Mouse (Mus musculus): Measurements from ENCODE around the gene Ifna6. TPM values are rescaled to one million over a fixed set of nuclear protein-coding genes. Genes with fewer than 3 reads are reported as not detected.
"Not testable (repeated sequence)": the region's sequence is repeated elsewhere in the genome, so short reads cannot be mapped to it uniquely, and the experiment has no call there.

Ifna6 gene
- polyA plus RNA-seq, 1 experiment, result not detected

DNA sequence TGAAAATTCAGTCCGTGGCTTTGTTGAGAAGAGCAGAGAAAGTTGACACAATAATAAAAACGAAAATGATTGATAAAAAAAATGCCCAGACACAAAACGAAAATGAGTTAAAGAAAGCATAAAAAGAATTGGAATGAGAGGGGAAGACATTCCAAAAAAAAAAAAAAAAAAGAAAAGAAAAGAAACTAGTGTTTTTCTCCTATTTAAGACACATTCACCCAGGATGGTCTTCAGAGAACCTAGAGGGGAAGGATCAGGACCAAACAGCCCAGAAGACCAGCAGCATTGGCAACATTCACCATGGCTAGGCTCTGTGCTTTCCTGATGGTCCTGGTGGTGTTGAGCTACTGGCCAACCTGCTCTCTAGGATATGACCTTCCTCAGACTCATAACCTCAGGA, 11.3 kb upstream of the Ifna6 start, which contains the start of gene Ifna7:
Gene Ifna7, plus strand, starts transcription at position 301 of the 400 bp plus-strand sequence.
- Histone ChIP-seq H3K4me3 (replicated peaks; ENCODE audit: extremely low read depth, low read depth, low read length) (no peak within 1 kb of the TSS), H3K4me1 (ENCODE audit: control insufficient read depth, insufficient read depth, low read length) (no peaks in the 10 kb centered on the region)
- 41% methylated on average over 3 of the region's 3 CpGs for WGBS
- TF ChIP-seq POLR2A (IDR thresholded peaks at IDR 0.05; ENCODE audit: borderline replicate concordance, extremely low read depth, low read depth, low read length) (no peak), CTCF (IDR thresholded peaks at IDR 0.05; ENCODE audit: insufficient read depth, low read length) (no peak)
- no peak for DNase-seq

DNA sequence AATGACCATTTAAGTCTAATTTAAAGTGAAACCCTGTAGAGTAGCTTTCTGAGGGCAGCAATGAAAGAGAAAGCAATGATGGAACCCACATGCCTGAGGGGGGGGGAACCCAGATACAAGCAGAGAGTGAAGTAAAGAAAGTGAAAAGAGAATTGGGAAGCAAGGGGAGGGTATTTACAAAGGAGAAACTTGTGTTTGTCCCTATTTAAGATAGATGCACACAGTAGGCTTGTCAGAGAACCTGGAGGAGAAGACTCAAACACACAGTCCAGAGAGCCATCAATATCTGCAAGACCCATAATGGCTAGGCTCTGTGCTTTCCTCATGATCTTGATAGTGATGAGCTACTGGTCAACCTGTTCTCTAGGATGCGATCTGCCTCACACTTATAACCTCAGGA, 7.6 kb upstream of the Ifna6 start, which contains the start of gene Ifna11:
Gene Ifna11, plus strand, starts transcription at position 301 of the 400 bp plus-strand sequence.
- no peak within 1 kb of the TSS for H3K4me3 ChIP-seq (replicated peaks; ENCODE audit: extremely low read depth, low read depth, low read length)
- TF ChIP-seq CTCF (IDR thresholded peaks at IDR 0.05; ENCODE audit: insufficient read depth, low read length), result no peak
- no peak for TF ChIP-seq POLR2A (IDR thresholded peaks at IDR 0.05; ENCODE audit: borderline replicate concordance, extremely low read depth, low read depth, low read length)
- WGBS, result 73% methylated on average over 1 of the region's 1 CpGs
- no peaks in the 10 kb centered on the region for H3K4me1 ChIP-seq (ENCODE audit: control insufficient read depth, insufficient read depth, low read length)
- no peak for DNase-seq

DNA sequence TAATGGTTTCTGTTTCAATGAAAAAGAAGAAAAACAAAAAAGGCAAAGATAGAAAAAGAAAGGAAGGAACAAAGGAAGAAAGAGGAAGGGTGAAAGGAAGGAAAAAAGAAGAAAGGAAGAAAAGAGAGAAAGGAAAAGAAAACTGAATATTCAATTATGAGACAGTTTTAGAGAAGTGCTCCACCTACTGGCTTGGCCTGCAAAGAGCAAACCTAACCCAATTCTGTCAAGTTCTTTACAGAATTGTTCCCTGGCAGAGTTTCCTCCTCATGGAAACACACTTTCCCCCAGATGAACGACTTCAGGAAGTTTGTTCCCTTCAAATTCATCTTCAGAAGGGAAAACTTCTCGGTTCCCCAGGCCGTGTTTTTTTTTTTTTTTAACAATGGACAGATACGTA, 4.2 kb upstream of the Ifna6 start:
- WGBS, result 19% methylated on average over 4 of the region's 4 CpGs
- H3K4me1 ChIP-seq (ENCODE audit: control insufficient read depth, insufficient read depth, low read length), result no peaks in the 10 kb centered on the region
- no peak for DNase-seq
- TF ChIP-seq POLR2A (IDR thresholded peaks at IDR 0.05; ENCODE audit: borderline replicate concordance, extremely low read depth, low read depth, low read length) (no peak), CTCF (IDR thresholded peaks at IDR 0.05; ENCODE audit: insufficient read depth, low read length) (no peak)
- no peak overlapping the region for H3K4me3 ChIP-seq (replicated peaks; ENCODE audit: extremely low read depth, low read depth, low read length)

DNA sequence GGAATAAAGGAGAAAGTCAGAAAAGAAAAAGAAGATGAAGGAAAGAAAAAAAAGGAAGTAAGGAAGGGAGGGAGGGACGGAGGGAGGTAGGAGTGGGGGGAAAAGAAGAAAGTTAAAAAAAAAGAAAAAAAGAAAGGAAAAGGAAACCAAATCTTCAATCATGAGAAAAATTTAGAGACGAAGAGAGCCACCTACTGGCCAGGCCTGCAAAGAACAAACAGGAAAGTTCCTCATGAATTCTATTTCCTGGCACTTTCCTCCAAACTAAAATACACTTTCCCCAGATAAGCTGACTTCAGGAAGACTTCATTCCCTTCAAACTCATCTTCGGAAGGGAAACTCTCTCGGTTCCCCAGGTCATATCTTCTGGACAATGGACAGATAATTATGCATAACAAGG, 3.3 kb downstream of the Ifna6 start:
- Histone ChIP-seq H3K4me3 (replicated peaks; ENCODE audit: extremely low read depth, low read depth, low read length) (no peak overlapping the region), H3K4me1 (ENCODE audit: control insufficient read depth, insufficient read depth, low read length) (no peaks in the 10 kb centered on the region)
- no peak for TF ChIP-seq POLR2A (IDR thresholded peaks at IDR 0.05; ENCODE audit: borderline replicate concordance, extremely low read depth, low read depth, low read length)
- 0 out of 2 replicates have a peak, but pooled peaks have one; percentile 7 for TF ChIP-seq CTCF (IDR thresholded peaks at IDR 0.05; ENCODE audit: insufficient read depth, low read length)
- WGBS, result 18% methylated on average over 4 of the region's 4 CpGs
- peak; percentile 9 for DNase-seq

DNA sequence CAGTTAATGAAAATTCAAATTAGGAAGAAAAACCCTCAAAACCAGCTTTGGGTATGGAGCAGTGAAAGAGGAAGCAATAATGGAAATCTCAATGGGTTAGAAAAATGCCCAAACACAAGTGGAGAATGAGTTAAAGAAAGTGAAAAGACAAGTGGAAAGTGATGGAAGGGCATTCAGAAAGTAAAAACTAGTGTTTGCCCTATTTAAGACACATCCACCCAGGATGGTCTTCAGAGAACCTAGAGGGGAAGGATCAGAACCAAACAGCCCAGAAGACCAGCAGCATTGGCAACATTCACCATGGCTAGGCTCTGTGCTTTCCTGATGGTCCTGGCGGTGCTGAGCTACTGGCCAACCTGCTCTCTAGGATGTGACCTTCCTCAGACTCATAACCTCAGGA, 8.0 kb downstream of the Ifna6 start, which contains the start of gene Ifna5:
Gene Ifna5, plus strand, starts transcription at position 301 of the 400 bp plus-strand sequence.
- not testable (repeated sequence) for H3K4me1 ChIP-seq (ENCODE audit: control insufficient read depth, insufficient read depth, low read length); H3K4me3 ChIP-seq (replicated peaks; ENCODE audit: extremely low read depth, low read depth, low read length); DNase-seq
- WGBS, result 77% methylated on average over 1 of the region's 1 CpGs

DNA sequence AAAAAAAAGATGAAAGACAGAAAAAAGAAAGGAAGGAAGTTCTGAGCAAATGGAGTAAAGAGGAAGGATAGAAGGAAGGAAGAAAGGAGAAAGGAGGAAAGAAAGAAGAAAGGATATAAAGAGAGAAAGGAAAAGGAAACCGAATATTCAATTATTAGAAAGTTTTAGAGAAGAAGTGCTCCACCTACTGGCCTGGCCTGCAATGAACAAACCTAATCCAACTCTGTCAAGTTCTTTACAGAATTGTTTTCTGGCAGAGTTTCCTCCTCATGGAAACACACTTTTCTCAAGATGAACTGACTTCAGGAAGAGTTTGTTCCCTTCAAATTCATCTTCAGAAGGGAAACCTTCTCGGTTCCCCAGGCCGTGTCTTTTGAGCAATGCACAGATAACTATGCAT, 11.6 kb downstream of the Ifna6 start:
- Histone ChIP-seq H3K4me3 (replicated peaks; ENCODE audit: extremely low read depth, low read depth, low read length) (no peak overlapping the region), H3K4me1 (ENCODE audit: control insufficient read depth, insufficient read depth, low read length) (no peaks in the 10 kb centered on the region)
- TF ChIP-seq POLR2A (IDR thresholded peaks at IDR 0.05; ENCODE audit: borderline replicate concordance, extremely low read depth, low read depth, low read length), result no peak
- no peak for TF ChIP-seq CTCF (IDR thresholded peaks at IDR 0.05; ENCODE audit: insufficient read depth, low read length)
- 34% methylated on average over 3 of the region's 3 CpGs for WGBS
- DNase-seq, result peak; percentile 8

DNA sequence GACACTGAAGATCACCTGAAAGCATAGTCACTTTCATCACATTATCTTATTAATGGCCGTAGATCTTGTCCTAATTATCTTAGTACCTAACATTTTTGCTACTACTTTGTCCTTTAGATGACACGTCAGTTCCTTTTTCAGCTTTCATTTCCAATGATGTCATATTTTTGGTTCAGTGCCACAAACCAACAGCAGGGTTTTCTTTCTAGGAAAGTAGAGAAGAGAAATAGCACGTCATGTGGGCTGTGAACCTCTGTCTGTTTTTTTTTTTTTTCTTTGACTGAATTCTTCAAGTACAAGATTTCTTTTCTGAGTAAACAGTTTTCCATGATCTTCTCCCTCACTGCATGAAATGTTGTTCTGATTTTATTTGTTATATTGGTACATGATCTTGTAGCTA, 12.8 kb downstream of the Ifna6 start:
- no peak overlapping the region for H3K4me3 ChIP-seq (replicated peaks; ENCODE audit: extremely low read depth, low read depth, low read length)
- H3K4me1 ChIP-seq (ENCODE audit: control insufficient read depth, insufficient read depth, low read length), result no peaks in the 10 kb centered on the region
- WGBS, result 44% methylated on average over 3 of the region's 3 CpGs
- DNase-seq, result no peak
- TF ChIP-seq POLR2A (IDR thresholded peaks at IDR 0.05; ENCODE audit: borderline replicate concordance, extremely low read depth, low read depth, low read length) (no peak), CTCF (IDR thresholded peaks at IDR 0.05; ENCODE audit: insufficient read depth, low read length) (no peak)

DNA sequence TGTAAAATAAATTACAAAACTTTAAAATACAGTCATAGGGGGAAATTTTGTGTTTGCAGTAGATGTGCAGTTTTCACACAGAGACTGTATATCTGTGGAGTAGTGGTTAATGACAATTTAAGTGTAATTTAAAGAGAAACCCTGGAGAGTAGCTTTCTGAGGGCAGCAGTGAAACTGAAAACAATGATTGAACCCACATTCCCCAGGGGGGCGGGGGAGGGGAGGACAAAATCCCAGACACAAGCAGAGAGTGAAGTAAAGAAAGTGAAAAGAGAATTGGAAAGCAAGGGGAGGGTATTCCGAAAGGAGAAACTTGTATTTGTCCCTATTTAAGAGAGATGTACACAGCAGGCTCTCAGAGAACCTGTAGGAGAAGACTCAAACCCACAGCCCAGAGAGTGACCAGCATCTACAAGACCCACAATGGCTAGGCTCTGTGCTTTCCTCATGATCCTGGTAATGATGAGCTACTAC, 14.3 kb downstream of the Ifna6 start, which contains the start of gene Ifna4:
Gene Ifna4, plus strand, starts transcription at position 424 of the 474 bp plus-strand sequence.
- no peak for DNase-seq
- H3K4me3 ChIP-seq (replicated peaks; ENCODE audit: extremely low read depth, low read depth, low read length), result no peak within 1 kb of the TSS
- WGBS, result 39% methylated on average over 2 of the region's 2 CpGs
- TF ChIP-seq POLR2A (IDR thresholded peaks at IDR 0.05; ENCODE audit: borderline replicate concordance, extremely low read depth, low read depth, low read length), result no peak
- no peak for TF ChIP-seq CTCF (IDR thresholded peaks at IDR 0.05; ENCODE audit: insufficient read depth, low read length)
- no peaks in the 10 kb centered on the region for H3K4me1 ChIP-seq (ENCODE audit: control insufficient read depth, insufficient read depth, low read length)

DNA sequence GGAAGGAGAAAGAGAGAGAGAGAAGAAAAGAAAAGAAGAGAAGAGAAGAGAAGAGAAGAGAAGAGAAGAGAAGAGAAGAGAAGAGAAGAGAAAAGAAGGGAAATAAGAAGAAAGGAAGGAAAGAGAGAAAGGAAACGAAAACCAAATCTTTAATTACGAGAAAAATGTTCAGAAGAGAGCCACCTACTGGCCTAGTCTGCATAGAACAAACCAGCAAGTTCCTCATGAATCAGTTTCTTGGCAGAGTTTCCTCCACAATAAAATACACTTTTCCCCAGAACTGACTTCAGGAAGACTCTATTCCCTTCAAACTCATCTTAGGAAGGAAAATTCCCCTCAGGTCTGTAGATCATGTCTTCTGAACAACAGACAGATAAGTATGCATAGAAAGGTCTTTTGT, 18.1 kb downstream of the Ifna6 start:
- 35% methylated on average over 2 of the region's 2 CpGs for WGBS
- H3K4me1 ChIP-seq (ENCODE audit: control insufficient read depth, insufficient read depth, low read length), result no peaks in the 10 kb centered on the region
- TF ChIP-seq CTCF (IDR thresholded peaks at IDR 0.05; ENCODE audit: insufficient read depth, low read length) (no peak), POLR2A (IDR thresholded peaks at IDR 0.05; ENCODE audit: borderline replicate concordance, extremely low read depth, low read depth, low read length) (no peak)
- H3K4me3 ChIP-seq (replicated peaks; ENCODE audit: extremely low read depth, low read depth, low read length), result no peak overlapping the region
- no peak for DNase-seq

DNA sequence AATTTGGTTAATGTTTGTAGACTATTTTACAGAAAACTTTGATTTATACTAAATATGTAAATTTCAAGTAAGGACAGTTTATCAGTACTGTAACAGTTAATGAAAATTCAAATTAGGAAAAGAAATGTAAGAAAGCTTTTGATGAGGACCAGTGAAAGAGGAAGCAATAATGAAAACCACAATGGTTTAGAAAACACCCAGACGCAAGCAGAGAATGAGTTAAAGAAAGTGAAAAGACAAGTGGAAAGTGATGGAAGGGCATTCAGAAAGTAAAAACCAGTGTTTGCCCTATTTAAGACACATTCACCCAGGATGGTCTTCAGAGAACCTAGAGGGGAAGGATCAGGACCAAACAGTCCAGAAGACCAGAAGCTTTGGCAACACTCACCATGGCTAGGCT, 22.5 kb downstream of the Ifna6 start, which contains the start of gene Ifna1:
Gene Ifna1, plus strand, starts transcription at position 390 of the 400 bp plus-strand sequence.
- Histone ChIP-seq H3K4me3 (replicated peaks; ENCODE audit: extremely low read depth, low read depth, low read length) (no peak within 1 kb of the TSS), H3K4me1 (ENCODE audit: control insufficient read depth, insufficient read depth, low read length) (no peaks in the 10 kb centered on the region)
- TF ChIP-seq POLR2A (IDR thresholded peaks at IDR 0.05; ENCODE audit: borderline replicate concordance, extremely low read depth, low read depth, low read length), result no peak
- TF ChIP-seq CTCF (IDR thresholded peaks at IDR 0.05; ENCODE audit: insufficient read depth, low read length), result no peak
- DNase-seq, result no peak
- 61% methylated on average over 1 of the region's 1 CpGs for WGBS
